Mouse (Mus musculus) liver, postnatal 0 days (tissue): Measurements from ENCODE around the gene Lrrc51.

Source experiments
- CTCF ChIP-seq: sonication (generic); IDR thresholded peaks from 2 replicates; pipeline ENCODE4 v1.5.1; 2016; ENCODE audit warnings: antibody characterized with exemption, low read depth
- EP300 ChIP-seq: IDR thresholded peaks from 2 replicates; pipeline ENCODE4 v1.6.1; 2016; ENCODE audit warnings: antibody characterized with exemption, low read depth, mild to moderate bottlenecking

GRCm38 (mm10) chr7:101982735-101983134 is 49.0 kb upstream of the Lrrc51 start:
- TF ChIP-seq CTCF (no peak), EP300 (no peak)
